In the genomic region with DNA sequence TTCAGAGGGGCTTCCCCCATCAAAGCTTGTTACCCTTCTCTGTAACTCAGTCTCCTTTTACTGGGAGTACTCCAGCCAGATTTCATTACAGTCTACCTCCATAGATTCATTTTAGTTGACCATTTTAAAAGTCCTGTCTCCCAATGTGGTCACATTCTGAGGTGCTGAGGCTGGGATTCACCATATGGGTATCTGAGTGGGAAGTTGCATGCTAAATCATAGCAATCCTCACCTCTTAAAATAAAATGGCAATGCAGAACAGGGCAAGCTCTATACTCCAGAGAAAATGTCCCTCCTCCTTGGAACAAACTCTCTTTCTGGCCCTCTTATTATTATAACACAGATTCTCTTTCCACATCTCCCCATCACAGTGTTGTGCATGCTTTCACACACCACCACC, we compare ENCODE assay signal across 22 mouse cellular contexts.
"Had no signal": no experiment of that assay in that cellular context is flagged by ENCODE, and none has a peak within 500 bp of the region (broad histone marks: within the 10 kb centered on the region; RNA-seq: fewer than 3 reads in every experiment).

No protein-coding gene starts in this region.

- DNase-seq: heart, postnatal 10 days; heart, postnatal 14 days; heart, postnatal 36 days; heart, postnatal 4 days; kidney, adult 11 months; kidney, adult 18-20 months; kidney, adult 2 months; kidney, adult 8-10 months; kidney, adult 9 months; kidney, postnatal 10 days; kidney, postnatal 14 days; kidney, postnatal 25 days; kidney, postnatal 36 days; kidney, postnatal 4 days; layer of hippocampus, adult 9-11 months; layer of hippocampus, postnatal 36 days had no signal

- ATAC-seq: hindbrain, embryonic 16.5 days; hindbrain, postnatal 0 days; inflammation-experienced regulatory T-cells, adult 6 months; intestine, embryonic 15.5 days; intestine, embryonic 16.5 days; intestine, postnatal 0 days had no signal
